Mouse (Mus musculus) thymus, adult 2 months (tissue): Measurements from ENCODE around the gene Col2a1.

Experiments used
- CTCF ChIP-seq: fragments of 200-500 bp; IDR thresholded peaks from 2 replicates; pipeline ENCODE4 v1.5.1; 2012; ENCODE audit warnings: mild to moderate bottlenecking, control low read depth, low read length, moderate library complexity, borderline replicate concordance; ENCODE audit not compliant: control insufficient read depth, poor library complexity, insufficient read depth; ENCODE audit errors: extremely low read depth
- POLR2A ChIP-seq: fragments of 200-500 bp; IDR thresholded peaks from 2 replicates; pipeline ENCODE4 v1.6.1; 2012; ENCODE audit warnings: mild to moderate bottlenecking, low read length, control low read depth, moderate library complexity; ENCODE audit not compliant: control insufficient read depth, poor library complexity, insufficient read depth; ENCODE audit errors: extremely low read depth

DNA sequence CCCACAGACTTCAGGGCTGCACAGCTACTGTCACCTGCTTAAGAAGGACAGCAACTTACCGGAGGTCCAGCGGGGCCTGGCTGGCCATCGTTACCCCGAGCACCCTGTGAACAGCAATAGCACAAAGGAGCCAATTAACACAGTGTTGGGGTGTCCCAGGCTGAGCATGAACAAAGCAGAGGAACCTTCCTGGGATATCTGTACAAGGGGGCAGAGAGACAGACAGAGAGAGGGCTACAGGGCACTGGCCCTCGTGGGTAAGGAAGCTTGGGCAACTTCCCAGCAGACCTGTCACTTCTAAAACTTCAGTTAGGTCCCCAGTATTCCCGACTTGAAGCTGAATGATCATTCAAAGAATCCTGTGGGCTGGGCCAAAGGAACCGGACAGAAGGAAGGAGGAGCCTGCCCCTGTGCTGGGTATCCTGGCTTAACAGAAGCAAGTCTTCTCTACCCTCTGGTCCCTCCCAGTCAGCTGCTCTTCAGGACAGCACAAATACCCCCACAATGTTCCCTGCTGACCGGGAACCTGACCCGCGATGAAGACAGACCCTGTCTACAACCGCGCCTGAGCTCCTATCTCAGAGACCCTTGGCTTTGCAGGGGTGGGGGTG lies 13.1 kb downstream of the Col2a1 start:
- no peak for TF ChIP-seq CTCF
- no peak for TF ChIP-seq POLR2A
